Mouse (Mus musculus): ENCODE data around the gene Zfp131. TPM values are rescaled to one million over a fixed set of nuclear protein-coding genes. Genes with fewer than 3 reads are reported as not detected.

The Zfp131 gene
- polyA plus RNA-seq, 1 experiment = 40.8 TPM

- Histone ChIP-seq H3K27me3 (ENCODE audit: control insufficient read depth, insufficient read depth, low read length, poor library complexity, severe bottlenecking) (no peaks in the 10 kb centered on the region), H3K4me1 (ENCODE audit: control insufficient read depth, insufficient read depth, low read length) (no peaks in the 10 kb centered on the region), H3K9me3 (replicated peaks; ENCODE audit: control insufficient read depth, insufficient read depth, low read length, poor library complexity, severe bottlenecking) (no peaks in the 10 kb centered on the region), H3K9ac (ENCODE audit: low read depth, poor library complexity, severe bottlenecking) (no peak overlapping the region), H3K27ac (ENCODE audit: insufficient read depth, low read length) (no peak overlapping the region), H3K36me3 (ENCODE audit: control insufficient read depth, insufficient read depth, low read length, poor library complexity, severe bottlenecking) (no peaks in the 10 kb centered on the region), H3K4me3 (ENCODE audit: low read depth, low read length) (no peak overlapping the region)
- TF ChIP-seq EP300 (IDR thresholded peaks at IDR 0.05; ENCODE audit: insufficient read depth, low read depth, low read length) = no peak
Observed at GRCm38 (mm10) chr13:119724541-119724940, 66.1 kb downstream of the Zfp131 start.

GRCm38 (mm10) chr13:119723368-119723767, 67.3 kb downstream of the Zfp131 start:
- TF ChIP-seq CTCF (IDR thresholded peaks at IDR 0.05; ENCODE audit: low read depth, low read length) = no peak
- TF ChIP-seq EP300 (IDR thresholded peaks at IDR 0.05; ENCODE audit: insufficient read depth, low read depth, low read length) = no peak
- TF ChIP-seq POLR2A (IDR thresholded peaks at IDR 0.05; ENCODE audit: insufficient read depth, low read length) = no peak
- no peak overlapping the region for H3K27ac ChIP-seq (ENCODE audit: insufficient read depth, low read length)
- no peak overlapping the region for H3K4me3 ChIP-seq (ENCODE audit: low read depth, low read length)
- no peaks in the 10 kb centered on the region for H3K36me3 ChIP-seq (ENCODE audit: control insufficient read depth, insufficient read depth, low read length, poor library complexity, severe bottlenecking)
- H3K4me1 ChIP-seq (ENCODE audit: control insufficient read depth, insufficient read depth, low read length) = no peaks in the 10 kb centered on the region
- H3K27me3 ChIP-seq (ENCODE audit: control insufficient read depth, insufficient read depth, low read length, poor library complexity, severe bottlenecking) = no peaks in the 10 kb centered on the region
- no peak overlapping the region for H3K9ac ChIP-seq (ENCODE audit: low read depth, poor library complexity, severe bottlenecking)
- no peaks in the 10 kb centered on the region for H3K9me3 ChIP-seq (replicated peaks; ENCODE audit: control insufficient read depth, insufficient read depth, low read length, poor library complexity, severe bottlenecking)

- Histone ChIP-seq H3K4me1 (ENCODE audit: control insufficient read depth, insufficient read depth, low read length) (no peaks in the 10 kb centered on the region), H3K9ac (ENCODE audit: low read depth, poor library complexity, severe bottlenecking) (no peak overlapping the region), H3K27ac (ENCODE audit: insufficient read depth, low read length) (no peak overlapping the region), H3K27me3 (ENCODE audit: control insufficient read depth, insufficient read depth, low read length, poor library complexity, severe bottlenecking) (no peaks in the 10 kb centered on the region), H3K9me3 (replicated peaks; ENCODE audit: control insufficient read depth, insufficient read depth, low read length, poor library complexity, severe bottlenecking) (no peaks in the 10 kb centered on the region), H3K36me3 (ENCODE audit: control insufficient read depth, insufficient read depth, low read length, poor library complexity, severe bottlenecking) (no peaks in the 10 kb centered on the region), H3K4me3 (ENCODE audit: low read depth, low read length) (no peak overlapping the region)
- TF ChIP-seq EP300 (IDR thresholded peaks at IDR 0.05; ENCODE audit: insufficient read depth, low read depth, low read length) = no peak
- no peak for TF ChIP-seq POLR2A (IDR thresholded peaks at IDR 0.05; ENCODE audit: insufficient read depth, low read length)
Observed at GRCm38 (mm10) chr13:119722447-119722846, 68.2 kb downstream of the Zfp131 start.

GRCm38 (mm10) chr13:119716105-119716504, 74.6 kb downstream of the Zfp131 start:
- Histone ChIP-seq H3K27ac (ENCODE audit: insufficient read depth, low read length) (no peak overlapping the region), H3K4me3 (ENCODE audit: low read depth, low read length) (no peak overlapping the region), H3K27me3 (ENCODE audit: control insufficient read depth, insufficient read depth, low read length, poor library complexity, severe bottlenecking) (no peaks in the 10 kb centered on the region), H3K36me3 (ENCODE audit: control insufficient read depth, insufficient read depth, low read length, poor library complexity, severe bottlenecking) (no peaks in the 10 kb centered on the region), H3K4me1 (ENCODE audit: control insufficient read depth, insufficient read depth, low read length) (no peaks in the 10 kb centered on the region), H3K9ac (ENCODE audit: low read depth, poor library complexity, severe bottlenecking) (no peak overlapping the region), H3K9me3 (replicated peaks; ENCODE audit: control insufficient read depth, insufficient read depth, low read length, poor library complexity, severe bottlenecking) (no peaks in the 10 kb centered on the region)
- TF ChIP-seq CTCF (IDR thresholded peaks at IDR 0.05; ENCODE audit: low read depth, low read length) = no peak

Other genes starting within 250 kb of the Zfp131 start
- gene Ccl28, start 167.1 kb downstream of the Zfp131 start, polyA plus RNA-seq (2011; ENCODE audit: insufficient read depth, insufficient read length, low read depth, missing spikeins) = 0.75 and 0.94 TPM in 2 replicates
- gene Hmgcs1, start 100.5 kb downstream of the Zfp131 start, polyA plus RNA-seq (2011; ENCODE audit: insufficient read depth, insufficient read length, low read depth, missing spikeins) = 277 and 300 TPM in 2 replicates
- gene Nim1k, start 35.0 kb downstream of the Zfp131 start, polyA plus RNA-seq (2011; ENCODE audit: insufficient read depth, insufficient read length, low read depth, missing spikeins) = 0.19 and 0.23 TPM in 2 replicates
- gene AF067063, start 39.3 kb upstream of the Zfp131 start, polyA plus RNA-seq (2011; ENCODE audit: insufficient read depth, insufficient read length, low read depth, missing spikeins) = not detected in 2 replicates
- gene D13Ertd608e, start 45.1 kb upstream of the Zfp131 start, polyA plus RNA-seq (2011; ENCODE audit: insufficient read depth, insufficient read length, low read depth, missing spikeins) = not detected in 2 replicates
- not detected in 2 replicates for gene Tcstv1, start 103.9 kb upstream of the Zfp131 start, polyA plus RNA-seq (2011; ENCODE audit: insufficient read depth, insufficient read length, low read depth, missing spikeins)
- gene Gm21761, start 138.4 kb upstream of the Zfp131 start, polyA plus RNA-seq (2011; ENCODE audit: insufficient read depth, insufficient read length, low read depth, missing spikeins) = not detected in 2 replicates
- not detected in 2 replicates for gene B020031M17Rik, start 159.9 kb upstream of the Zfp131 start, polyA plus RNA-seq (2011; ENCODE audit: insufficient read depth, insufficient read length, low read depth, missing spikeins)
- not detected in 2 replicates for gene Gm36079, start 236.1 kb upstream of the Zfp131 start, polyA plus RNA-seq (2011; ENCODE audit: insufficient read depth, insufficient read length, low read depth, missing spikeins)

Measured in ES-Bruce4 (cell line).